Mouse (Mus musculus) liver, adult 2 months (tissue): Measurements from ENCODE around the gene Gm10770. TPM values are rescaled to one million over a fixed set of nuclear protein-coding genes. Genes with fewer than 3 reads are reported as not detected.
"Not testable (repeated sequence)": the region's sequence is repeated elsewhere in the genome, so short reads cannot be mapped to it uniquely, and the experiment has no call there.

Experiments
- DNase-seq: peaks from one replicate; pipeline ENCODE4 v3.0.0-alpha.2; 2011; ENCODE audit warnings: low read depth, low spot score; ENCODE audit errors: extremely low read depth
- H3K27ac ChIP-seq: fragments of 200-500 bp; replicated peaks from 2 replicates; pipeline ENCODE4 v1.5.1; 2012; ENCODE audit warnings: low read depth, mild to moderate bottlenecking, control low read depth, inconsistent platforms, low read length; ENCODE audit not compliant: insufficient read depth
- H3K27me3 ChIP-seq: fragments of 200-500 bp; 2 replicates; pipeline ENCODE4 v1.6.1; 2012; ENCODE audit warnings: mild to moderate bottlenecking, moderate library complexity, low read length, inconsistent platforms; ENCODE audit not compliant: control insufficient read depth, insufficient read depth
- H3K36me3 ChIP-seq: fragments of 200-500 bp; 2 replicates; pipeline ENCODE4 v1.6.1; 2012; ENCODE audit warnings: low read length, inconsistent platforms; ENCODE audit not compliant: control insufficient read depth, insufficient read depth
- H3K4me1 ChIP-seq: fragments of 200-500 bp; 2 replicates; pipeline ENCODE4 v1.6.1; 2011; ENCODE audit warnings: low read length; ENCODE audit not compliant: control insufficient read depth, insufficient read depth
- H3K4me3 ChIP-seq: fragments of 200-500 bp; 2 replicates; pipeline ENCODE4 v1.5.1; 2011; ENCODE audit warnings: low read depth, mild to moderate bottlenecking, control low read depth, low read length, moderate library complexity; ENCODE audit not compliant: insufficient read depth
- H3K79me2 ChIP-seq: fragments of 200-500 bp; 2 replicates; pipeline ENCODE4 v1.6.1; 2012; ENCODE audit warnings: inconsistent platforms, mild to moderate bottlenecking, low read length, moderate library complexity; ENCODE audit not compliant: control insufficient read depth, insufficient read depth
- H3K9ac ChIP-seq: fragments of 200-500 bp; 2 replicates; pipeline ENCODE4 v1.6.1; 2012; ENCODE audit warnings: low read depth, mild to moderate bottlenecking, control low read depth, inconsistent platforms, low read length
- CTCF ChIP-seq: fragments of 200-500 bp; IDR thresholded peaks from 2 replicates; pipeline ENCODE4 v1.5.1; 2011; ENCODE audit warnings: low read depth, low read length, control low read depth
- POLR2A ChIP-seq: fragments of 200-500 bp; IDR thresholded peaks from 2 replicates; pipeline ENCODE4 v1.6.1; 2011; ENCODE audit warnings: low read length, control low read depth; ENCODE audit not compliant: insufficient read depth; ENCODE audit errors: extremely low read depth
- WGBS: fragments of 180-500 bp; shearing (Covaris S2); methylation state at CpG from one replicate; pipeline ENCODE4 v1.1.7; 2018; 5-methylcytosine and 5-hydroxymethylcytosine counted together
- polyA plus RNA-seq: library from polyadenylated mRNA; depleted of rRNA; stranded (reverse); fragments of >200 nt; gene quantifications from 2 replicates; pipeline ENCODE4 v1.2.3, GENCODE M21; 2012; rRNA removed
- total RNA-seq: library from RNA; depleted of rRNA; stranded (reverse); fragments of >200 nt; gene quantifications from 2 replicates; pipeline ENCODE4 v1.2.3, GENCODE M21; 2014; rRNA removed

Gm10770 gene
- total and polyA plus RNA-seq, 2 experiments = not detected

DNA sequence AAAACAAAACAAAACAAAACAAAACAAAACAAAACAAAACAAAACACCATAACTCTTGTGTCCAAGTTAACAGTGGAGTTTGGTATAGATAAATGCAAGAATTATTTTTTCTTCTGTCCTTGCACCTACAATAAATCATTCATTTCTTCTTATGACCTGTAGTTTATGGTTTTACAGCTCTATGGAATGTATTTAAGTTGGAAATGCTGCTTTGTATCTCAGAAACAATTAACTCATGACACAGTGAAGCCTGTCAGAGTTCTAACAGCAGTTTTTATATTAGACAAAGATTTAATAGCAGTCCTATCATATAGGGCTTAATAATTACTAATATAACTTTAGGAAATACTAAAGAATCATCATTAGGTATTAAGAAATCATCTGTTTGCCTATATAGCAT, 5.6 kb downstream of the Gm10770 start:
- Histone ChIP-seq H3K9ac (no peak overlapping the region), H3K4me3 (no peak overlapping the region), H3K27ac (no peak overlapping the region), H3K4me1 (no peaks in the 10 kb centered on the region), H3K27me3 (no peaks in the 10 kb centered on the region), H3K79me2 (no peaks in the 10 kb centered on the region), H3K36me3 (no peaks in the 10 kb centered on the region)
- TF ChIP-seq POLR2A = no peak
- TF ChIP-seq CTCF = no peak
- no peak for DNase-seq

DNA sequence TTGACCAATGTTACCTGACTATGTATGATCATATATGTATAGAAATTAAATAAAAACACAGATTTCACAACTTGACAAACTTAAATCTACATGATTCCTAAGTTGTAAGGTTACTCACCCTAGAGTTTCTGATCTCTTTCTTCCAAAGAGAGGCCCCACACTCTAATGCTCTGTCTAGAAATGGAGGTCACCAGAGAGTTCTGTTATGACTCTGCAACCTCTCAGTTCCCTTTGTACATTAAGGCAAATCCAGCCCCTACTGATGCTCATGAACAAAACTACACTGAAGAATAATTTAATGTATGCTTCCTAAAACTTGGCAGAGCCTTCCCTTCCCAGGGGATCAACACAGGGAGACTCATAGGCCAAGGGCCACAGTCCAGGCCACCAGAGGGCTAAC, 12.8 kb downstream of the Gm10770 start:
- no peaks in the 10 kb centered on the region for H3K36me3 ChIP-seq
- H3K4me3 ChIP-seq = no peak overlapping the region

DNA sequence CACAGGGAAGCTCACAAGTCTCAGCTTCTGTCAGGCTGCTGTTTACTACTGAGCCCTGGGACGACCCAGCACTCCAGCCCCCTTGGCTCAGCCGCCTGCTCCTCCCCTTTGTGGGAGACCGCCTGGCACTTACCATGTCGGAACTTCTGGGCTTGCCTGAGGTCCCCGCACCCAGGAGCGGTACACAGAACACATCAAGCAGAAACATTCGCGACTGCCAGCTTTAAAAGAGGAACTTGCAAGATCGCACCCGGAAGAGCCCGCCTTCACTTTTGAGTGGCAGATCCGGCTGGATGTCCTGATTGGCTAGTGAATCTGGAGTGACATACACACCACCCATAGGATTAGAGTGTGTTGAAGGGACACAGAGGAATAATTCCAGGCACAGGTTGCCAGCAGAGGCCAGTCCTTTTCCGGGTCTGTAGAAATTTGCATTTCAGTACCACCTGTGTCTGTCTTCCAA, 43.0 kb downstream of the Gm10770 start, which contains the start of gene Zfp120:
TSS of gene Zfp120 (minus strand) at position 274 of the 463 bp plus-strand sequence.
- Histone ChIP-seq H3K27me3 (no peaks in the 10 kb centered on the region), H3K4me1 (peaks cover 3% of the 10 kb centered on the region), H3K79me2 (peaks cover 6% of the 10 kb centered on the region; the same call in 1 of the 2 replicates), H3K4me3 (peak within 1 kb of the TSS; percentile 75), H3K9ac (peak within 1 kb of the TSS; percentile 79), H3K27ac (peak within 1 kb of the TSS; percentile 42), H3K36me3 (no peaks in the 10 kb centered on the region)
- 0 out of 2 replicates have a peak, but pooled peaks have one; percentile 28 for TF ChIP-seq POLR2A
- no peak for TF ChIP-seq CTCF
- peak; percentile 97 for DNase-seq
- under 1% methylated on average over 13 of the region's 13 CpGs for WGBS

More for the DNA sequence above, 12.8 kb downstream of the Gm10770 start:
- Histone ChIP-seq H3K9ac (no peak overlapping the region), H3K4me1 (no peaks in the 10 kb centered on the region), H3K27me3 (no peaks in the 10 kb centered on the region), H3K79me2 (no peaks in the 10 kb centered on the region), H3K27ac (no peak overlapping the region)
- no peak for TF ChIP-seq POLR2A
- no peak for TF ChIP-seq CTCF
- DNase-seq = no peak

DNA sequence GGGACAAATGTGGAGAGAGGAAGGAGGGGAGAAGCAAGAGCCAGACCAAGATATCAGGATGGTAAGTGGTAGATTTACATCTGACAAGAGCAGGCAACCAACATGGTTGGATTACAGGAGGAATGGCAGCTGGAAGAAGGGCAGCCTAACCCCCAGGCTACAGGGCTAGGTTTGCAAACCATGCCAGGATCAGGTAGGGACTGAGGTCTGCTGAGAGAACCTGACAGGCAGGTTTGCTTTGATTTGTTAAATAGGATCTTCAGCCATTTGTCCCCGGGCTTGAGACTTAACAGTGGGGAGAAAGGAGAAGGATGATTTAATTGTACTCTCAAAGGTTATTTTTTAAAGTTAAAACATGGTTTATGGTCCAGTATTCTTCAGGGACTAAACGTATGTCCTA, 46.7 kb downstream of the Gm10770 start:
- DNase-seq = no peak
- Histone ChIP-seq H3K36me3 (peaks cover 2% of the 10 kb centered on the region), H3K27me3 (no peaks in the 10 kb centered on the region), H3K4me3 (no peak overlapping the region), H3K4me1 (peaks cover 3% of the 10 kb centered on the region), H3K79me2 (peaks cover 14% of the 10 kb centered on the region), H3K9ac (no peak overlapping the region), H3K27ac (no peak overlapping the region)
- TF ChIP-seq CTCF (no peak), POLR2A (no peak)
- WGBS = 81% methylated on average over 2 of the region's 2 CpGs

DNA sequence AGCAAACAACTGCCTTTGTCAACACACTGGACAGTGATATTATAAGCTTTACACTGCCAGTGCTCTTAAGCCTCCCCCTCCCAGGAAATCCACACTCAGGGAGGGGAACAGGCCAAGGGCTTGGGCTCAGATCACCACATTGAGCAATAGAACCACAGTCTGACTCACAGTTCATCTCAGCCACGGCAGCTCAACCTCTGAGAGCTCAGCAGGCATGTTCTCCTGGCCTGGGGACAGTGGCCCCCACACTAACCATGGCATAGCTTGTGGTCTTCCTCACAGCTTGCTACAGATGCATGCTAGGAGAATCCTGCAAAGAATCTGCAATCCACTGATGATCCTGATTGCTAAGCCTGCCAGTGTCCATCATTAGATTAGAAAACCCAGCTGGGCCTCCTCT, 47.5 kb downstream of the Gm10770 start:
- not testable (repeated sequence) for H3K4me1 ChIP-seq, H3K36me3 ChIP-seq, H3K27ac ChIP-seq, H3K9ac ChIP-seq, H3K27me3 ChIP-seq, H3K4me3 ChIP-seq, DNase-seq
- peaks cover 15% of the 10 kb centered on the region for H3K79me2 ChIP-seq
- WGBS = 20% methylated on average over 1 of the region's 1 CpGs

Other genes with a start within 250 kb of the Gm10770 start
- gene Zfp120, start 43.0 kb downstream of the Gm10770 start, total RNA-seq = 6.8 and 7.6 TPM in 2 replicates
- gene Zfp120, start 43.0 kb downstream of the Gm10770 start, polyA plus RNA-seq = 1.5 and 2.5 TPM in 2 replicates
- gene Gm14139, start 2.1 kb upstream of the Gm10770 start, total RNA-seq = not detected in 2 replicates
- not detected in 2 replicates for gene Gm14139, start 2.1 kb upstream of the Gm10770 start, polyA plus RNA-seq
- gene Zfp937, start 38.4 kb upstream of the Gm10770 start, total RNA-seq = 2.2 and 3.3 TPM in 2 replicates
- gene Zfp937, start 38.4 kb upstream of the Gm10770 start, polyA plus RNA-seq = 0.21 and 0.32 TPM in 2 replicates
- gene Gm21994, start 75.9 kb upstream of the Gm10770 start, total RNA-seq = 1.1 and 1.9 TPM in 2 replicates
- 0.12 TPM in 2 replicates for gene Gm21994, start 75.9 kb upstream of the Gm10770 start, polyA plus RNA-seq
- not detected in 2 replicates for gene Gm14124, start 77.8 kb upstream of the Gm10770 start, total RNA-seq
- not detected in 2 replicates for gene Gm14124, start 77.8 kb upstream of the Gm10770 start, polyA plus RNA-seq
- not detected in 2 replicates for gene Gm10130, start 144.0 kb upstream of the Gm10770 start, total RNA-seq
- not detected in 2 replicates for gene Gm10130, start 144.0 kb upstream of the Gm10770 start, polyA plus RNA-seq
- gene 3300002I08Rik, start 183.1 kb upstream of the Gm10770 start, total RNA-seq = 3.0 and 3.1 TPM in 2 replicates
- gene 3300002I08Rik, start 183.1 kb upstream of the Gm10770 start, polyA plus RNA-seq = 0.28 and 0.63 TPM in 2 replicates